Mouse (Mus musculus): ENCODE measurements around the gene Asna1.

GRCm38 (mm10) chr8:85011242-85011641 lies 13.8 kb downstream of the Asna1 start:
- TF ChIP-seq POLR2A (IDR thresholded peaks at IDR 0.05; ENCODE audit: low read depth, low read length) (no peak), CTCF (conservative IDR thresholded peaks at IDR 0.05; ENCODE audit: insufficient read depth, insufficient read length, low read depth, low read length) (no peak)
